Mouse (Mus musculus): ENCODE results near the gene Clec14a.
A peak's percentile ranks its signal among the peaks of the same experiment; 100 is the strongest.

Gene Clec14a

DNA sequence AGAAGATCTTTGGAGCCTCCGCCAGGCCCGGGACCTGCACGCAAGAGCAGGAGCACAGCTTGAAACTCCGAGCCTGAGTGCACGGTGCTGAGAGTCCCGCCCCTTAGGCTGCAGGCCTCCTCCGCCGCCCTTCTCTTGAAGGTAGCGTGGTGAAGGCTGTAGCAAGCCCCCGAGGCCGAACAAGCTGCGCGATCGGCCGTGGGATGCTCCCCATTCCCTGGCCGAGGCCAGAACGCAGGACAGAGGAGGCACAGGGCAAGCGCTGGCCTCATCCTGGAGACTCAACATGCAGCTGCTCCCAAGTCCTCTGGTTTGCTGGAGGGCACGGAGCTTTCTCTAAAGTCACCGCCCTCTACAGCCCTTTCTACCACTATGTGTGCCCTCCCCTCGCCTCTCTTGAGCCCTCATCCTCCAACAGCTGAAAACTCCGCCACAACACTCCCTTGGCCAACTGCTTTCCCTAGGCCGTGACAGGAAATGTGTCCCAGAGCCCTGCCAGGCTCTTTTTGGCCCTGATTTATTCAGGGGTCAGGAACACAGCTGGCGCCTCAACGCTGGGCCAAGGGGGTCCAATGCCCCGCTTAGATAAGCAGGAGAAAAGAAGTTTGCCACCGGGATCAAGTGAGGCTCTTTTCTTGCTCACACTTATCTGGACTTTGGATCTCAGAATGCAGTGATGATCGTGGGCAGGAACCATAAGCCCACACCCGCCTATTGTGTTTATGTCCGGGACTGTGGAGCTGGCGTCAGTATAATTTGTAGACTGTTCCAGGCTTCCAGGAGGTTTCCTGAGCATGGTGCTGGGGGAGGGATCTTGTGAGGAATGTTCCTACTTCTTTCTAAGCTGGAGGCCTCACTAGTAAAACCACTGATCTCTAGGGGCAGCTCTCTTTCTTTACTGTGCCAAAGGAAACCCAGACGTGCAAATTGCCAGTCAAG lies at the start of gene Clec14a:
Gene Clec14a (minus strand): TSS at position 728 of the 939 bp plus-strand sequence.
- DNase-seq = peak; percentile 67

DNA sequence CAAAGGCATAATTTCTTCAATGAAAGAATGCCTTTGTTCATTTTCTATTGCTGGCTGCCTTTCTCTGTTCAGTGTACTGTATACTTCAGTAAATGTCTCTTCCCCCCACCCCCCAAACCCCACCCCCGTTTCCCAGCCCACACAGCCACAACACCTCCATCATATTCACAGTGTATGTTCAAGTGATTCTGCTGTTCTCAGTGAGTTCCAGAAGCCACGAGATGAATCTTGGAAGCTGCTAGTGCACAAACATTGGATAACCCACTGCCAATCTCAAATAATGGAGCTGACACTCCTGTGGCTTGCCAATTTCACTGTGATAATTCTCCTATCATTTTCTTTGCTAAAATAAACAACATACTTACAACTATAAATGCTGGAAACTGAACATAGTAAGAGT lies 38.7 kb upstream of the Clec14a start:
- no peak for DNase-seq

DNA sequence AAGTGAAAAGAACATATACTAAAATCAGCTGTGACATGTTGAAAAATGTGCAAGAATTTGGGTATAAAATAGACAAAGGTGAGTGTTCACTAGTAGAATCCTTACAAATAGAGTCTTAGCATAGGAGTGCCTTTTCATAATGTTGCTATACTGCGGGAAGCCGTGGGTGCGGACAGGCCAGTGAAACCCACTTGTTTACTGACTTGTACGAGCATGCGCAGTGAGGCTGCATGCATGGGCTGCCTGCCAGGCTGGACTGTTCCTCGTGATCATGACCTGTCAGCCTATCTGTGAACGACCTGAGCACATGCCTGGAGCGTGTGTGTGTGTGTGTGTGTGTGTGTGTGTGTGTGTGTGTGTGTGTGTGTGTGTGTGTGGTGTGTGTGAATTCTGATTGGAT lies 37.3 kb upstream of the Clec14a start:
- peak; percentile 24 for DNase-seq

DNA sequence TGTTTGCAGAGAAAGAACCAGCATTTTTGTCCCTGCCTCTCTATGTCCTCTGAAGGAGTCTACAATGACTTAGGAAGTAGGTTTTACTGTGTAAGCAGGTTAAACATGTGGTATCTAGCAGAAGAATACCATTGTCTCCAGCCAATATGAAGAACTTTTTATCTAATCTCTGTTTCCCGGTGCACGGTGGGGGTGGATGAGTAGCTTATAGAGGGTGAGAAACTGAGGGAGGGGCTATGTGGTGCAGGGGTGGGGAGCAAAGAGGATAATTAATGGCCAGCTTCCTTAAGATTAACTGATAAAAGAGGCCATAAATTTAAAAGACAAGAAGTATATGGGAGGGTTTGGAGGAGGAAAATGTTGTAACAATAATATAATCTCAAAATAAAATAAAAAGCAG lies 36.5 kb upstream of the Clec14a start:
- no peak for DNase-seq

DNA sequence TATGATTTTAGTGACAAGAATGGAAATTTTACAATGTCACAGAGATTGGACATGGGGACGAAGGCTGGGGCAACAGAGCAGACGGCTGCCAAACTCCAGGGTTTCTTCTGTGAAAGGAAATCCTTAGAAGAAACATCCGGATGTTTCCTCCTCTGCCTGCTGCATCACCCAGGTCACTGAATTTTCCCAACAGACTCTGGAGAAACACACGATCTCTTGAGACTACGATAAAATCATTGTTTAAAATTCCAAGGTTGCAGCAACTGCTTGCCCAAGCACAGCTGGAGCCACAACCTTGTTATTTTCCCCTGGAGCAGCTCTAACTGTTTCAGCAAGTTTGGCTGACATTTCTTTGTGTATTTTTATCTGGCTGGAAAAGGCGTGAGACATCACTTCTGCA lies 27.9 kb upstream of the Clec14a start:
- peak; percentile 5 for DNase-seq

DNA sequence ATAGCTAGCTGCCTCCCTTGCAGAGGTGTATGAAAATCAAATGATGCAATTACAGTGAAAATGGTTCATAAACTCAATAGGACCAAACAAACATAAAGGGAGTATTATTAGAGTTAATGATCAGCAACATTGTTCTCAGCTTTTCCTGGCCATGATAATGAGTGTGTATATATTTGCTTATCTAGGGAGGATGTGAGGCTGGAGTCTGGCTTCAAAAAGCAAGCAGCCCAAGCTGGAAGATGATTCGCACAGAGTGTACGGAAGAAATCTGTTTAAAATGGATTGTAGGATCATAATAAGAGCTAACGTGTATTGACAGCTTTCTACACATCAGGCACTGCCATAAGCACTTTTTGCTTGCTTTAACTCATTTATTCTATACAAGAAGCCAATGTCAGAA lies 16.8 kb upstream of the Clec14a start:
- DNase-seq = no peak

DNA sequence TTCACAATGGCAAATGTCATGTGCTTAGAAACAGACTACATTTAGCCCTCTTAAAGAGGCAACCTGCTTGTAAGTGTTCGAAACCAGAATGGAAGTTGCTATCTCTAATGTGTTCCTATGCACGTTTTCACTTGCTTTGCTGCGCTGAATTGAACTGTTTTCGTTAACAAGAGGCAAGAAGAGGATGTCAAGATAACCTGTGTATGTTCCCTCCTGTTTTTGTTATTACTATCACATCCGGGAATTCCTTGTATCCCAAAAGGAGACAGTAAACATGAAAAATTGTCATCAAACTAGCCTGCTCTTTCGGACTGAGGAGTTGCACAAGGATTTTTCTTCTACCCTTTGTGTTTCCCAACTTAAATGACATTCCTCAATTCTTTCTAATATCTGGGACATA lies 1.4 kb upstream of the Clec14a start:
- DNase-seq = no peak

DNA sequence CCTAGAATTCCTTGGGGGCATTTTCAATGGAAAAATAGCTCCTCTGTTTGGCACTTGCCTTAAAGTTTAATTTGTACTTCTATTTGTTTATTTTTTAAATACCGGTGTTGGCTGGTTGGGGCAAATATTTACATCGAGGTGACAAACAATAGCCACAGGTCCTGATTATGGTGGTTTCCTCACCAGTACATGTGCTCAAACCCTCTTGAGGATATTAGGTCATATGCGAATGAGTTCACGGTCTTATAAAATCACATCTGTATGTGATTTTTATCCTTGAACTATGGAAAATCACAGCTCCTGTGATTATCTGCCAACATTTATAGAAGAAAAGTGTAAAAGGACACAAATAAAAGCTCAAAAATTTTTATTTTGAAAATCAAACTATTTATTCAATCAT lies 415 bp upstream of the Clec14a start:
- DNase-seq = no peak

DNA sequence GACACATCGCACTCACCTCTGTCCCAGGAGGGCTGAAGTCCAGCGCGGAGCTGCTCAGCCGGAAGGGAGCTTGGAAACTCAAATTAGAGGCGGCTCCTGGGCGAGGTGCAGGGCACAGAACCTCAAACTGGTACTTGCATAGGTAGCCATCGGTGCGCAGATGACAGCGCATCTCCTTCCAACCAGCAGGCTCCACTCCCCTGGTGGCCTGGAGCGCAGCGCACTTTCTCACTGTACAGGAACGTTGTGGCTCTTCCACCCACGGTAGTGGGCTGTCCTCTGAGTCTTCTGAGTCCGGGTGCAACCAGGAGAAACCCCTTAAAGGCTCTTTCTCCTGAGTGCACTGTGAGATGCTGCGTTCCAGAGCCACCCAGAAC lies 916 bp downstream of the Clec14a start:
- DNase-seq = peak; percentile 47

DNA sequence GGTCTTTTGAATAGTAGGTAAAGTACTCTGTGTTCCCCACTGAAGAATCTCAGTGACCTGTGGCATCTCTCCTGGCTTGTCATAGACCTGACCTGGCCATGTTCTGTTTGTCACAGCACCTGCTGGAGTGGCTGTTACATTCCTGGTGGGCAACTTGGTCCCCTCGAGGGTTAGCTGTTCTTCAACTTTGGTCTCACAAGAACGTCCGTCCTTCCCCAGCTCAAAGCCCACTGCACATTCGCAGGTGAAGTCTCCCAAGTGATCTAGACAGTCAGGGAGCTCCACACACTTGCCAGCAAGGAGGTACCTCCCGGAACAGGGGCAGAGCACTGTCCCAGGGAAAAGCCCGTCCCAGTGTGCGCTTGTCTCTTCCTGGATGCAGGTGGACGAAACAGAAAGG lies 1.3 kb downstream of the Clec14a start:
- peak; percentile 6 for DNase-seq

DNA sequence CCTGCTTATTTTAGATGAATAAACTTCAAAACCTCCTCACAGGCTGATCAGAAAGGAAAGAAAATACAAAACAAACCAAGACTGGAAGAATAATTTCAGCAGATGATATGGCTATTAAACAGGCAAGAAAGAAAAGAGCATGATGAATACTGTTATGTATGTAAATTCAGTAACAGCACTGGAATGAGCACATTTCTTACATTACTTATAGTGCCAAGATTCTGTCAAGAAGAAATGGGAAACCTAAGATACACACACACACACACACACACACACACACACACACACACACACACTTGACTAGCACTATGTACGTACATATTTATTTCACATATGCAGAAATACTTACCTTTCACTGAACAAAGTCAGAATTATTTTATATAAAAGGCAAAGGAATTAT lies 17.2 kb downstream of the Clec14a start:
- DNase-seq = no peak

DNA sequence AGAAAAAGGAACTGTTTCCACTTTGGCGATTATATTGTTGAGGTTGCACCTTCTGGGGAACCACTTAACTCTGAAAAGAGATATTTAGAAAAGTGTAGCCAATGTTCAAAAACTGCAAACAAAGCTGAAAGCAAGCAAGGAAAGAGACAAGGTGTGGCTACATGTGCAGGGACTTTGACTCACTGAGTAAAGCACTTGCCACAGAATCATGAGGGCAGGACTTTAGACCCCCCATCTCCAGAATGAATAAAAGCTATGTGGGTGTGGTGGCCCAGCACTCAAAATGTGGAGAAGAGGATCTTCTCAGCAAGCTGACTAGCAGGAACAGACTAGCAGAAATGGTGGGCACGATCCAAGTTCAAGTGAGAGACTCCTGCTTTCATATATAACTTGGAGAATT lies 36.6 kb downstream of the Clec14a start:
- DNase-seq = no peak

DNA sequence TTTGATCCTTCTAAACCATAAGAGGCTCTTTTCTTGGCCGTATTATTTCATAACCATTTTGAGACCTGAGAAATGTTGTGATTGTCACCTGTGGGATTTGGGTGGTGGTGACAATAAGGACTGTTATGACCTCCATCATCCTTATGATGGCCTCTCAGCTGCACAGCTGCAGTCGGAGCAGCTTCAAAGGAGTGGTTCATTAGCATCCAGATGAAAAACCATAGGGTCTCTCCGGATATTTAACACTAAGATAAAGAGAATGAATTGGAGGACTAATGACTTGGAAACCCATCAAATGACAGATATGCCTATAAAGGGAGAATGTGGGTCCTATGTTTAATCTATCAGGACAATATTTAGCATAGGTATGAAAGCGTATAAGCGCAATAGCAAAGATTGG lies 43.4 kb downstream of the Clec14a start:
- DNase-seq = no peak

DNA sequence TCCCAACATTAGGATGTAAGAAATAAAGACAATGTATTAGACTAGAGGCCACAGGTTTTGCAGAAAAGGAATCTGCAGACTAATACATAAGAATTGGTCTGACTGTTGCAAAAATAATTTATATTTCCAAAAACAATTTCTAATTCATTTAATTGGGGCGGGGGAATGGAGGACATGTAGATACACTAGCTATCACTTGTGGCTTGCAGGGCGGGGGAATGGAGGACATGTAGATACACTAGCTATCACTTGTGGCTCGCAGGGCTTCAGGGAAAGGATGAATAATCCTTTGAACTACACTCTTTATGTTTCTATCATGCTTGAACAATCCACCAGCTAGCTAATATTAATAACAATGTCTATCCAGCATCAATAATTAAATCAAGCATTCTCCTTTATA lies 50.0 kb downstream of the Clec14a start:
- DNase-seq = no peak

DNA sequence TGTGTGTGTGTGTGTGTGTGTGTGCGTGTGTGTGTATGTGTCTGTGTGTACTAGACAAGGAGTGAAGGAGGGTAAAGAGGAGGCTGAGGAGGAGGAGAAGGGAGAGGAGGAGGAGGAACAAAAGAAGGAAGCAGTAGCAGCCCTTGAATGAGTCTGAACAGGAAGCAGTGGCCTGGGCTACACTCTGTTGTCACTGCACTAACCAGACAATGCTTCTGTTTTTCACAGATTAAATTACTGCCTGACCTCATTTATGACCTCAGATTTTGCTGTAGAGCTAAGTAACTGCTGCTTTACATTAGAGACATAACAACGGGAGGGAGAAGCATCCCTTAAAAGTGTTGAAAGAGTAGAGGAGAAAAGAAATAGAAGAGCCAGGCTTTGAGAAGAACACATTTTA lies 52.9 kb downstream of the Clec14a start:
- DNase-seq = no peak
